10 mouse cellular contexts compared by ENCODE assay signal in genomic region chr4:87901166-87901565, GRCm38 (mm10).
DNase-seq lines count a peak whose midpoint lies in the region; ATAC-seq and TF ChIP-seq lines count a peak whose summit lies in the region.
"Had no signal": no experiment of that assay in that cellular context is flagged by ENCODE, and none has a peak within 500 bp of the region (broad histone marks: within the 10 kb centered on the region; RNA-seq: fewer than 3 reads in every experiment).

No protein-coding gene starts in this region.

- DNase-seq in forebrain, postnatal 0 days = no peak
- no peak for DNase-seq in liver, postnatal 0 days
- no peak for DNase-seq in liver
- peak; percentile 42 for DNase-seq in cerebellum, adult 9-11 months
- peak; percentile 18 to 20 for DNase-seq in kidney, postnatal 36 days
- no peak for DNase-seq in neural tube, embryonic 10.5 days (ENCODE audit: extremely low spot score, low spot score)
- DNase-seq: thymus, postnatal 25 days had no signal

- H3K9me3 ChIP-seq in forebrain, embryonic 13.5 days (replicated peaks) = no peaks in the 10 kb centered on the region
- no peaks in the 10 kb centered on the region for H3K9me3 ChIP-seq in forebrain, postnatal 0 days (ENCODE audit: low read length)
- no peaks in the 10 kb centered on the region for H3K9me3 ChIP-seq in liver, postnatal 0 days (ENCODE audit: low read length)
- no peaks in the 10 kb centered on the region for H3K9me3 ChIP-seq in midbrain, embryonic 15.5 days
- H3K9me3 ChIP-seq: hindbrain, embryonic 12.5 days had no signal

- 12% methylated on average over 1 of the region's 1 CpGs for WGBS in forebrain, embryonic 13.5 days
- 8% methylated on average over 1 of the region's 1 CpGs for WGBS in forebrain, postnatal 0 days
- 43% methylated on average over 1 of the region's 1 CpGs for WGBS in liver, postnatal 0 days (ENCODE audit: insufficient replicate concordance)
- WGBS in midbrain, embryonic 15.5 days = 48% methylated on average over 1 of the region's 1 CpGs

- H3K27me3 ChIP-seq in forebrain, embryonic 13.5 days = no peaks in the 10 kb centered on the region
- no peaks in the 10 kb centered on the region for H3K27me3 ChIP-seq in forebrain, postnatal 0 days (ENCODE audit: insufficient read depth, low read length)
- no peaks in the 10 kb centered on the region for H3K27me3 ChIP-seq in liver, postnatal 0 days (ENCODE audit: insufficient read depth, low read length)
- H3K27me3 ChIP-seq in midbrain, embryonic 15.5 days (replicated peaks) = no peaks in the 10 kb centered on the region
- H3K27me3 ChIP-seq: hindbrain, embryonic 12.5 days had no signal

- TF ChIP-seq EP300 in liver, postnatal 0 days (IDR thresholded peaks at IDR 0.05; ENCODE audit: low read depth) = no peak

- H3K36me3 ChIP-seq in forebrain, embryonic 13.5 days (ENCODE audit: poor library complexity, severe bottlenecking) = no peaks in the 10 kb centered on the region
- H3K36me3 ChIP-seq in forebrain, postnatal 0 days (ENCODE audit: insufficient read depth) = no peaks in the 10 kb centered on the region
- no peaks in the 10 kb centered on the region for H3K36me3 ChIP-seq in liver, postnatal 0 days (replicated peaks; ENCODE audit: insufficient read depth, low read length)
- H3K36me3 ChIP-seq in midbrain, embryonic 15.5 days (replicated peaks) = no peaks in the 10 kb centered on the region
- H3K36me3 ChIP-seq: hindbrain, embryonic 12.5 days had no signal

- TF ChIP-seq CTCF in forebrain, postnatal 0 days (IDR thresholded peaks at IDR 0.05; ENCODE audit: low read depth) = no peak
- TF ChIP-seq CTCF in liver, postnatal 0 days (IDR thresholded peaks at IDR 0.05; ENCODE audit: low read depth) = peak; percentile 27

- peak; percentile 13; the same call in 1 of the 2 replicates for ATAC-seq in forebrain, embryonic 13.5 days
- ATAC-seq in forebrain, postnatal 0 days = no peak
- ATAC-seq in liver, postnatal 0 days = no peak
- no peak for ATAC-seq in midbrain, embryonic 15.5 days (replicated peaks)

- H3K9ac ChIP-seq in forebrain, embryonic 13.5 days = no peak overlapping the region
- no peak overlapping the region for H3K9ac ChIP-seq in forebrain, postnatal 0 days
- H3K9ac ChIP-seq in liver, postnatal 0 days (replicated peaks) = no peak overlapping the region
- no peak overlapping the region for H3K9ac ChIP-seq in midbrain, embryonic 15.5 days
- H3K9ac ChIP-seq: hindbrain, embryonic 12.5 days had no signal

- H3K4me1 ChIP-seq in forebrain, embryonic 13.5 days = peaks cover 16% of the 10 kb centered on the region
- H3K4me1 ChIP-seq in forebrain, postnatal 0 days (ENCODE audit: insufficient read depth) = no peaks in the 10 kb centered on the region
- H3K4me1 ChIP-seq in liver, postnatal 0 days (ENCODE audit: insufficient read depth) = 0 out of 2 replicates have a peak, but pooled peaks cover 2% of the 10 kb centered on the region
- H3K4me1 ChIP-seq in midbrain, embryonic 15.5 days = no peaks in the 10 kb centered on the region
- H3K4me1 ChIP-seq: hindbrain, embryonic 12.5 days had no signal

- H3K4me3 ChIP-seq in forebrain, embryonic 13.5 days = no peak overlapping the region
- no peak overlapping the region for H3K4me3 ChIP-seq in forebrain, postnatal 0 days (ENCODE audit: low read depth, low read length)
- no peak overlapping the region for H3K4me3 ChIP-seq in liver, postnatal 0 days (ENCODE audit: low read depth, low read length)
- no peak overlapping the region for H3K4me3 ChIP-seq in midbrain, embryonic 15.5 days
- H3K4me3 ChIP-seq: hindbrain, embryonic 12.5 days had no signal

- no peak overlapping the region for H3K27ac ChIP-seq in forebrain, embryonic 13.5 days
- no peak overlapping the region for H3K27ac ChIP-seq in forebrain, postnatal 0 days (ENCODE audit: low read depth, low read length)
- no peak overlapping the region for H3K27ac ChIP-seq in liver, postnatal 0 days (ENCODE audit: low read depth)
- H3K27ac ChIP-seq in midbrain, embryonic 15.5 days = no peak overlapping the region
- H3K27ac ChIP-seq: hindbrain, embryonic 12.5 days had no signal

- no peak overlapping the region for H3K4me2 ChIP-seq in forebrain, embryonic 13.5 days
- H3K4me2 ChIP-seq in forebrain, postnatal 0 days (ENCODE audit: low read depth) = no peak overlapping the region
- H3K4me2 ChIP-seq in liver, postnatal 0 days (ENCODE audit: low read depth, low read length) = no peak overlapping the region
- H3K4me2 ChIP-seq in midbrain, embryonic 15.5 days = no peak overlapping the region
- H3K4me2 ChIP-seq: hindbrain, embryonic 12.5 days had no signal

Comparison
In these comparisons a context has a peak if more than half of its experiments do, and no peak if none do; other contexts are left out.
1. DNase-seq: peak in cerebellum, adult 9-11 months (single experiment) and kidney, postnatal 36 days (2 of 2); none in forebrain, postnatal 0 days (single experiment), liver, postnatal 0 days (single experiment), liver (single experiment) and neural tube, embryonic 10.5 days (single experiment).